Mouse (Mus musculus) hindbrain, postnatal 0 days (tissue): ENCODE results near the gene Kdm7a. TPM values are rescaled to one million over a fixed set of nuclear protein-coding genes. Genes with fewer than 3 reads are reported as not detected.

Experiments used
- ATAC-seq: fragments of 200-750 bp; cut with Nextera tagmentation; 2 replicates; pipeline ENCODE4 v1.8.0; 2017; ENCODE audit warnings: mild to moderate bottlenecking, moderate TSS enrichment, moderate library complexity
- DNase-seq: peaks from one replicate; pipeline ENCODE4 v3.0.0-alpha.2; 2015; ENCODE audit warnings: low spot score
- H3K27ac ChIP-seq: fragments of 300-500 bp; sonication (generic); 2 replicates; pipeline ENCODE4 v1.5.1; 2014; ENCODE audit warnings: mild to moderate bottlenecking
- H3K27me3 ChIP-seq: fragments of 300-500 bp; sonication (generic); 2 replicates; pipeline ENCODE4 v1.6.1; 2014; ENCODE audit warnings: low read length, mixed read lengths; ENCODE audit not compliant: insufficient read depth
- H3K36me3 ChIP-seq: fragments of 300-500 bp; sonication (generic); 2 replicates; pipeline ENCODE4 v1.6.1; 2014; ENCODE audit warnings: low read length, mixed read lengths; ENCODE audit not compliant: insufficient read depth
- H3K4me1 ChIP-seq: fragments of 300-500 bp; sonication (generic); 2 replicates; pipeline ENCODE4 v1.6.1; 2014; ENCODE audit warnings: antibody characterized with exemption, low read length, mixed read lengths; ENCODE audit not compliant: insufficient read depth
- H3K4me2 ChIP-seq: fragments of 300-500 bp; sonication (generic); 2 replicates; pipeline ENCODE4 v1.6.1; 2014; ENCODE audit warnings: low read depth, mild to moderate bottlenecking, low read length, moderate library complexity, mixed read lengths
- H3K4me3 ChIP-seq: fragments of 300-500 bp; sonication (generic); 2 replicates; pipeline ENCODE4 v1.5.1; 2014; ENCODE audit warnings: low read length
- H3K9ac ChIP-seq: fragments of 300-500 bp; sonication (generic); replicated peaks from 2 replicates; pipeline ENCODE4 v1.6.1; 2014; ENCODE audit warnings: mild to moderate bottlenecking, low read length, moderate library complexity, mixed read lengths
- H3K9me3 ChIP-seq: fragments of 300-500 bp; sonication (generic); 2 replicates; pipeline ENCODE4 v1.6.1; 2016; ENCODE audit warnings: low read length, mixed read lengths
- CTCF ChIP-seq: IDR thresholded peaks from 2 replicates; pipeline ENCODE4 v1.5.1; 2016; ENCODE audit warnings: antibody characterized with exemption, control low read depth, low read depth
- WGBS: fragments of 180-500 bp; shearing (Covaris S2); extraction: QIAGEN DNeasy Blood & Tissue Kit; methylation state at CpG from one replicate; pipeline ENCODE4 v1.1.7; 2014; 5-methylcytosine and 5-hydroxymethylcytosine counted together
- polyA plus RNA-seq: library from polyadenylated mRNA; unstranded; fragments of >200 nt; fragmentation: Nextera tagmentation; extraction: Ambion mirVana; gene quantifications from 2 replicates; pipeline ENCODE4 v1.2.1, GENCODE M21; 2015
- total RNA-seq: library from RNA; depleted of rRNA; stranded (reverse); fragments of >200 nt; gene quantifications from 2 replicates; pipeline ENCODE4 v1.2.3, GENCODE M21; 2014

The Kdm7a gene
- total and polyA plus RNA-seq, 2 experiments from 2014 or later: 2.0 to 7.8 TPM

- DNase-seq: no peak
- ATAC-seq: no peak
- Histone ChIP-seq H3K9ac (no peak overlapping the region), H3K4me3 (no peak overlapping the region), H3K27me3 (no peaks in the 10 kb centered on the region), H3K4me2 (no peak overlapping the region), H3K27ac (no peak overlapping the region), H3K9me3 (no peaks in the 10 kb centered on the region), H3K4me1 (no peaks in the 10 kb centered on the region), H3K36me3 (no peaks in the 10 kb centered on the region)
- WGBS: 81% methylated on average over 4 of the region's 4 CpGs
- no peak for TF ChIP-seq CTCF
Observed at GRCm38 (mm10) chr6:39209677-39210076, 3.1 kb upstream of the Kdm7a start.

DNA sequence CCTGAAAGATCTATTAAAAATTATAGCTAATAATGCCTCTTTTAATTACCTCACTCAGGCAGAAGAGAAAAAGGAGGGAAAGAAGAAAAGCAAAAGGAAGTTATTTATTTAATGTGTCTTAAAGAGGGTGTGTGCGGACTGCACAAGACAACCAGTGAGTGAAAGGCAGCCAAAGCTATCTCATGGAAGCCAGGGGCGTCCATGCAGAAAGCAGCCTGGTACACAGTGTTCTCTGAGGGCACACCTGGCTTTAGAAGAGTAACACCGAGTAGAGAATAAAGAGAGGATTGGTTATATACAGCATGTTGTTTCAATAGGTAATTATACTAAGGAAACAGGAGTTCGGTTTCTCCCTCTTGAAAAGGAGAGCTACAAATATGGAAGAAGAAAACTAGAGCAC lies 1.6 kb upstream of the Kdm7a start:
- DNase-seq: no peak
- 70% methylated on average over 4 of the region's 4 CpGs for WGBS
- Histone ChIP-seq H3K9me3 (no peaks in the 10 kb centered on the region), H3K9ac (no peak overlapping the region), H3K4me3 (no peak overlapping the region), H3K4me2 (no peak overlapping the region), H3K27me3 (no peaks in the 10 kb centered on the region), H3K4me1 (no peaks in the 10 kb centered on the region), H3K36me3 (no peaks in the 10 kb centered on the region), H3K27ac (no peak overlapping the region)
- ATAC-seq: no peak
- TF ChIP-seq CTCF: no peak

GRCm38 (mm10) chr6:39205650-39206580 lies 674 bp downstream of the Kdm7a start:
- Histone ChIP-seq H3K36me3 (no peaks in the 10 kb centered on the region), H3K9me3 (no peaks in the 10 kb centered on the region), H3K27me3 (no peaks in the 10 kb centered on the region), H3K27ac (peak overlapping the region; percentile 95), H3K4me2 (peak overlapping the region; percentile 73), H3K9ac (peak overlapping the region; percentile 94), H3K4me1 (no peaks in the 10 kb centered on the region), H3K4me3 (peak overlapping the region; percentile 97)
- ATAC-seq (peak; percentile 44), DNase-seq (peak; percentile 16)
- WGBS: 2% methylated on average over 97 of the region's 121 CpGs
- no peak for TF ChIP-seq CTCF

DNA sequence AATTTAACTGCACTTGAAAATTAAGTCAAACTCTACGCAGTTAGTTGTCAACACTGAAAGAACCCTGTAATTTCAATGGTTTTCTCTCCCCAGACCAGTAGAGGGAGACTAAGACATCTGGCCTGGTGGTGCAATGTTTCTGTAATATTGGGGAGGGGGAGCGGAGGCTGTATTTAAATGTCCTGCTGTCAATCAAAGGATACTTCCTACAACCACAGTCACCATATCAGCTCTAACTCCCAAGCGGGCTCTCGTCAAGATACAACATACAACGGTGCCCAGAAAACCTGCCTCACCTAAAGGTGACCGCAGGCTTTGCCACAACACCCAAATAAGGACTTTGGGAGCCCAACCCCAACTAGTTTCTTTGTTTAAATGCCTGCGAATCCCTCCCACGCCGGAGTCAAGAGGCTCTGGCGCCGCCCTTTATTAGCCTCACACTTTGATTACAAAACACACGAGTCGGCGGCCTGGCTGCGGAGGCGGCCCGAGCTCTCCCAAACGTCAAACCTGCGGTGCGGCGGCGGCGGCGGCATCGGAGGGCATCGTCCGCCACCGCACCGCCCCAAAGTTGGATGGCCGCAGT lies 1.4 kb downstream of the Kdm7a start:
- under 1% methylated on average over 30 of the region's 30 CpGs for WGBS

GRCm38 (mm10) chr6:39204444-39204843 lies 2.1 kb downstream of the Kdm7a start:
- H3K9me3 ChIP-seq: no peaks in the 10 kb centered on the region
- TF ChIP-seq CTCF: no peak
- H3K36me3 ChIP-seq: no peaks in the 10 kb centered on the region
- no peaks in the 10 kb centered on the region for H3K4me1 ChIP-seq
- H3K27me3 ChIP-seq: no peaks in the 10 kb centered on the region
- H3K4me2 ChIP-seq: peak overlapping the region; percentile 73
- no peak overlapping the region for H3K9ac ChIP-seq
- no peak for ATAC-seq
- H3K27ac ChIP-seq: no peak overlapping the region
- DNase-seq: no peak
- peak overlapping the region; percentile 97; the same call in 1 of the 2 replicates for H3K4me3 ChIP-seq
- WGBS: 56% methylated on average over 4 of the region's 4 CpGs

More for the DNA sequence above, 1.4 kb downstream of the Kdm7a start:
- Histone ChIP-seq H3K4me2 (peak overlapping the region; percentile 73), H3K9me3 (no peaks in the 10 kb centered on the region), H3K9ac (peak overlapping the region; percentile 94), H3K36me3 (no peaks in the 10 kb centered on the region), H3K4me3 (peak overlapping the region; percentile 97), H3K4me1 (no peaks in the 10 kb centered on the region), H3K27ac (peak overlapping the region; percentile 95), H3K27me3 (no peaks in the 10 kb centered on the region)
- ATAC-seq (peak; percentile 46), DNase-seq (peak; percentile 84)
- TF ChIP-seq CTCF: peak; percentile 86

DNA sequence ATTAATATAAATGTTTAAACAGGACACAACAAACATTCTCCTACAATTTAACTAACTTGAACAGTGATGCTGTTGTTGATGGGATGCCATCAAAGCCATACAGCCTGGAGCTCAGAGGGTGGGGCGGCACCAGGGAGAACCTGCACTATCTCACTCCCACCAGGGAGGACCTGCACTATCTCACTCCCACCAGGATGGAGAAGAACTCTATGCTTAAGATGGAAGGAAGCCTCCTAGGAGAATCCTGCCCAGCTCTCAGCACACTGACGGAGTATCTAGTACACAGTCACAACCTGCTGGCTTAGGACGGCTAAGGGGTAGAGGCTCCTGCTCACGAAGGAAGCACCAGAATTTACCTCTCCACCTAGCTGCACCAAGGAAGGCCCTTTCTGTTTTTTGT lies 3.4 kb downstream of the Kdm7a start:
- H3K27ac ChIP-seq: no peak overlapping the region
- DNase-seq: no peak
- TF ChIP-seq CTCF: no peak
- no peaks in the 10 kb centered on the region for H3K27me3 ChIP-seq
- no peak overlapping the region for H3K4me3 ChIP-seq
- H3K36me3 ChIP-seq: no peaks in the 10 kb centered on the region
- no peak overlapping the region for H3K9ac ChIP-seq
- no peaks in the 10 kb centered on the region for H3K4me1 ChIP-seq
- H3K4me2 ChIP-seq: no peak overlapping the region
- ATAC-seq: no peak
- WGBS: 85% methylated on average over 4 of the region's 4 CpGs
- no peaks in the 10 kb centered on the region for H3K9me3 ChIP-seq
